Comparison of ENCODE assay signal across 9 mouse cellular contexts in the genomic region with DNA sequence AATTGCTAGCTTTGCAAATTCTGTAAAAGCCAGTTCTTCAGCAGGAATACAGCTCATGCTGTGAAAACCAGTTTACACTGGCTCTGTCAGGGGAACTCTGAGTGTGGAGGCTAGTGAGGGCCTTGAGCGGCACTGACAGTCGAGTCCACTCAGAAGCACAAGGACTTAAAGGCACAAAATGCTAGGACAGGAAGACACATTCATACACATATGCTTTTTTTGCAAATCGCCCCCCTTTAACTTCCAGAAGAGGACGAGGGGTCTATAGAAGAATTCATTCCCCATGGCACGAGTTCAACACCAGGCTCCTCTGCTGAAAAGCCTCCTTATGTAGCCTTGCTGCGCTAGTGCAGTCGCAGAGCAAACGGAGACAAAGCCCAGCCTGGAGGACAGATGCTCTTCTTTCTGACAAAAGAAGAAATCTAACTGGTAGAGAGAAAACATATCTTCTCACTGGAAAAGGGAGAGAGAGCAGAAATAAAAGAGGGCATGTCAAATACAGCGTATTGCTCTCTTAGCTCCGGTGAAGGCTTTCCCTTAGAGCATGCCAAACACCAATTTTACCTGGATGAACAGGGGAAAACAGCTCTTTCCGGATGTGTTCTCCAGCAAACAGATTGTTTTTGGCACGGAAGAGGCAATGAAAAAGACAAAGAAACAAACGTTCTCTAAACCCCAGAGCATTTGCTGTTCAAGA. TPM values are rescaled to one million over a fixed set of nuclear protein-coding genes. Genes with fewer than 3 reads are reported as not detected.
A peak's percentile ranks its signal among the peaks of the same experiment; 100 is the strongest.
DNase-seq lines count a peak whose midpoint lies in the region; ATAC-seq and TF ChIP-seq lines count a peak whose summit lies in the region.
"Had no signal": no experiment of that assay in that cellular context is flagged by ENCODE, and none has a peak within 500 bp of the region (broad histone marks: within the 10 kb centered on the region; RNA-seq: fewer than 3 reads in every experiment).

No protein-coding gene starts in this region.

- no peaks in the 10 kb centered on the region for H3K9me3 ChIP-seq in forebrain, embryonic 16.5 days (ENCODE audit: control insufficient read depth, low read length)

- H3K27me3 ChIP-seq in liver, adult 2 months (ENCODE audit: control insufficient read depth, insufficient read depth, low read length) = no peaks in the 10 kb centered on the region
- no peaks in the 10 kb centered on the region for H3K27me3 ChIP-seq in forebrain, embryonic 16.5 days (replicated peaks; ENCODE audit: control insufficient read depth, insufficient read depth, low read length)

- peak overlapping the region; percentile 92; the same call in 1 of the 2 replicates for H3K4me3 ChIP-seq in liver, adult 2 months (ENCODE audit: insufficient read depth, low read depth, low read length)
- H3K4me3 ChIP-seq in forebrain, embryonic 16.5 days (replicated peaks; ENCODE audit: low read length) = peak overlapping the region; percentile 97

- intact Hi-C loops in gastrocnemius, postnatal 36 days (cut with DNase I) = loop anchor here (5.0 kb wide), 1 partner anchor 77 kb away; no protein-coding TSS in a partner anchor

- 23% methylated on average over 13 of the region's 13 CpGs for WGBS in liver, adult 2 months
- 3% methylated on average over 13 of the region's 13 CpGs for WGBS in forebrain, embryonic 16.5 days

- peak; percentile 38 for ATAC-seq in forebrain, embryonic 16.5 days

- no peaks in the 10 kb centered on the region for H3K36me3 ChIP-seq in liver, adult 2 months (ENCODE audit: control insufficient read depth, insufficient read depth, low read length)
- no peaks in the 10 kb centered on the region for H3K36me3 ChIP-seq in forebrain, embryonic 16.5 days (ENCODE audit: control insufficient read depth, insufficient read depth)

- peaks cover 6% of the 10 kb centered on the region for H3K4me1 ChIP-seq in liver, adult 2 months (ENCODE audit: control insufficient read depth, insufficient read depth, low read length)
- peaks cover 22% of the 10 kb centered on the region for H3K4me1 ChIP-seq in forebrain, embryonic 16.5 days (replicated peaks; ENCODE audit: control insufficient read depth, insufficient read depth, low read length)

- DNase-seq in liver, adult 2 months (ENCODE audit: extremely low read depth, low read depth, low spot score) = peak; percentile 53
- no peak for DNase-seq in liver
- DNase-seq in cerebellum, adult 11-12 months = peak; percentile 53
- peak; percentile 65 for DNase-seq in kidney, postnatal 14 days
- DNase-seq in neural tube, embryonic 10.5 days (ENCODE audit: extremely low spot score, low spot score) = peak; percentile 49
- DNase-seq in gastrocnemius, postnatal 36 days = no peak
- no peak for DNase-seq in urinary bladder, postnatal 14 days (ENCODE audit: low spot score)

- TF ChIP-seq CTCF in liver, adult 2 months (IDR thresholded peaks at IDR 0.05; ENCODE audit: low read depth, low read length) = no peak

- peak overlapping the region; percentile 85 for H3K27ac ChIP-seq in liver, adult 2 months (replicated peaks; ENCODE audit: insufficient read depth, low read depth, low read length)
- H3K27ac ChIP-seq in forebrain, embryonic 16.5 days (ENCODE audit: low read length) = peak overlapping the region; percentile 98

- TF ChIP-seq POLR2A in liver, adult 2 months (IDR thresholded peaks at IDR 0.05; ENCODE audit: extremely low read depth, insufficient read depth, low read length) = no peak

- peaks cover 10% of the 10 kb centered on the region for H3K79me2 ChIP-seq in liver, adult 2 months (ENCODE audit: control insufficient read depth, insufficient read depth, low read length)

- H3K4me2 ChIP-seq in forebrain, embryonic 16.5 days (ENCODE audit: low read length) = peak overlapping the region; percentile 76

- peak overlapping the region; percentile 73; the same call in 1 of the 2 replicates for H3K9ac ChIP-seq in liver, adult 2 months (ENCODE audit: low read depth, low read length)
- peak overlapping the region; percentile 98 for H3K9ac ChIP-seq in forebrain, embryonic 16.5 days (replicated peaks; ENCODE audit: low read depth, low read length)

RNA-seq across cellular contexts. Expression of gene Afdn, which starts 1.0 kb away (rescaled TPM):
- 40.9 and 41.3 TPM in 2 replicates for total RNA-seq in liver, adult 2 months (2014; rRNA removed)
- polyA plus RNA-seq in liver, adult 2 months (2012; rRNA removed) = 13.4 and 15.9 TPM in 2 replicates
- polyA plus RNA-seq in forebrain, embryonic 16.5 days (2015; fragmentation: Nextera tagmentation; extraction: Ambion mirVana) = 142 and 146 TPM in 2 replicates
- 10 to 100 TPM; 46.9 to 48.8 TPM for total RNA-seq in gastrocnemius, postnatal 36 days (2021)

RNA-seq across cellular contexts. Expression of gene Tcte2, which starts 2.3 kb away (rescaled TPM):
- 1.5 and 1.7 TPM in 2 replicates for total RNA-seq in liver, adult 2 months (2014; rRNA removed)
- polyA plus RNA-seq in liver, adult 2 months (2012; rRNA removed) = 0.94 and 1.1 TPM in 2 replicates
- 22.9 TPM in 2 replicates for polyA plus RNA-seq in forebrain, embryonic 16.5 days (2015; fragmentation: Nextera tagmentation; extraction: Ambion mirVana)
- total RNA-seq in gastrocnemius, postnatal 36 days (2021) = 1 to 10 TPM in 1 of 2 experiments, under 1 TPM in 1; 0.48 to 1.5 TPM
- total RNA-seq: neutrophil, adult 5-6 weeks had no signal

Comparison
In these comparisons a context has a peak if more than half of its experiments do, and no peak if none do; other contexts are left out.
1. DNase-seq: peak in liver, adult 2 months (single experiment), cerebellum, adult 11-12 months (single experiment), kidney, postnatal 14 days (single experiment) and neural tube, embryonic 10.5 days (single experiment); none in liver (single experiment), gastrocnemius, postnatal 36 days (0 of 2) and urinary bladder, postnatal 14 days (single experiment).